Mouse (Mus musculus): ENCODE measurements around the gene Ces2f. TPM values are rescaled to one million over a fixed set of nuclear protein-coding genes. Genes with fewer than 3 reads are reported as not detected.
"Not testable (repeated sequence)": the region's sequence is repeated elsewhere in the genome, so short reads cannot be mapped to it uniquely, and the experiment has no call there.

Gene Ces2f
- 0.15 and 0.16 TPM in 2 replicates for polyA plus RNA-seq (2011; ENCODE audit: insufficient read depth, insufficient read length, low read depth, missing spikeins)

DNA sequence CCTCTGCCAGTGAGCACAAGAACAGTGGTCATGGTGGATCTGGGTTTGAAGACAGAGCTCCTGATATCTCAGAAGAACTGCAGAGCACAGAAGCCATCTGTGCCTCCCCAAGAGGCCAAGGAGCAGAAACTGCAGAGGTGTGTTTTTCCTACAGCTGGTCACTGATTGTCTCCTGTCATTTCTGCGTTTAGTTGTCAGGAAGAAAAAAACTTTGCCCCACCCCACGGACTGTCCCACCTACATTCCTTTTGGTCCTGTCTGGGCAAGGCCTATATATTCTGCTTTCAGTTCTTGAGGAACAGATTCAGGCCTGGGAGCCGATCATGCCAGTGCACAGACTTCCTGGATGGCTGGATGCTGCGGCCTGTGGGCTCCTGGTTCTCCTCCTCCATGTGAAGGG, at the start of gene Ces2f:
Gene Ces2f, plus strand, starts transcription at position 301 of the 400 bp plus-strand sequence.
- Histone ChIP-seq H3K27me3 (ENCODE audit: control insufficient read depth, insufficient read depth, low read length, poor library complexity, severe bottlenecking) (no peaks in the 10 kb centered on the region; the same call in 1 of the 2 replicates), H3K9ac (ENCODE audit: low read depth, poor library complexity, severe bottlenecking) (no peak within 1 kb of the TSS), H3K27ac (ENCODE audit: insufficient read depth, low read length) (no peak within 1 kb of the TSS), H3K36me3 (ENCODE audit: control insufficient read depth, insufficient read depth, low read length, poor library complexity, severe bottlenecking) (no peaks in the 10 kb centered on the region), H3K4me3 (ENCODE audit: low read depth, low read length) (no peak within 1 kb of the TSS), H3K9me3 (replicated peaks; ENCODE audit: control insufficient read depth, insufficient read depth, low read length, poor library complexity, severe bottlenecking) (no peaks in the 10 kb centered on the region), H3K4me1 (ENCODE audit: control insufficient read depth, insufficient read depth, low read length) (no peaks in the 10 kb centered on the region)
- TF ChIP-seq EP300 (IDR thresholded peaks at IDR 0.05; ENCODE audit: insufficient read depth, low read depth, low read length) (no peak), CTCF (IDR thresholded peaks at IDR 0.05; ENCODE audit: low read depth, low read length) (no peak), POLR2A (IDR thresholded peaks at IDR 0.05; ENCODE audit: insufficient read depth, low read length) (no peak)

DNA sequence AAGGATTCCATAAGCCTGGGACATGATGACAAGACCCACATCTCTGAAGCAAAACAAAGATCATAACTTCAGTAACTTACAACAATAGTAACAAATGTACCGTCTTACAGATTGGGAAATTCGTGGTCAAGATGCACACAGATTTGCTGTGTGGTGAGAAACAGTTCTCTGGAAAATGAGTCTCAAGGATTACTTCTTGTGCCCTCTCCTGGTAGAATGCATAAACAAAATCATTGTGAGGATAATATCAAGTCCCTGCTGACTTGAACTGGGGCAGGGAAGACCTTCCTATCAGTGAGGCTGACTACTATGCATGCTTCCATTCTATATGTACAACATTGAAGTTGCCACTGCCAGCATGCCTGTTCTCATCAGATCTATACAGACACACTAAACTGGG, 45.4 kb upstream of the Ces2f start:
- Histone ChIP-seq H3K4me1 (ENCODE audit: control insufficient read depth, insufficient read depth, low read length) (no peaks in the 10 kb centered on the region), H3K9me3 (replicated peaks; ENCODE audit: control insufficient read depth, insufficient read depth, low read length, poor library complexity, severe bottlenecking) (no peaks in the 10 kb centered on the region), H3K36me3 (ENCODE audit: control insufficient read depth, insufficient read depth, low read length, poor library complexity, severe bottlenecking) (no peaks in the 10 kb centered on the region), H3K27me3 (ENCODE audit: control insufficient read depth, insufficient read depth, low read length, poor library complexity, severe bottlenecking) (no peaks in the 10 kb centered on the region; the same call in 1 of the 2 replicates), H3K9ac (ENCODE audit: low read depth, poor library complexity, severe bottlenecking) (no peak overlapping the region), H3K27ac (ENCODE audit: insufficient read depth, low read length) (no peak overlapping the region), H3K4me3 (ENCODE audit: low read depth, low read length) (no peak overlapping the region)
- TF ChIP-seq EP300 (IDR thresholded peaks at IDR 0.05; ENCODE audit: insufficient read depth, low read depth, low read length) (no peak), CTCF (IDR thresholded peaks at IDR 0.05; ENCODE audit: low read depth, low read length) (no peak), POLR2A (IDR thresholded peaks at IDR 0.05; ENCODE audit: insufficient read depth, low read length) (no peak)

DNA sequence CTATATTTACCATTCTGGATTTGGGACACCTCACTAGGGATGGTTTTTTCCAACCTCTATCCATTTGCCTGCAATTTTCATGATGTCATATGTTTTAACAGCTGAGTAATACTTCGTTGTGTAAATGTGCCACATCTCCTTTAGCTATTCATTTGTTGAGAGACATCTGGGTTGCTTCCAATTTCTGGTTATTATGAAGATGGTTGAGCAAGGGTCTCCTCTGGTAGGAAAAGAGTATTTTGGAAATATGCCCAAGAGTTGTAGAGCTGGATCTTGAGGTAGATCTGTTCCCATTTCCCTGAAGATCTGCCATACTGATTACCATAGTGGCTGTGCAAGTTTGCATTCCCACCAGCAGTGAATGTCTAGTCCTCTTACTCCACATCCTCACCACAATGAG, 40.0 kb upstream of the Ces2f start:
- Histone ChIP-seq H3K27me3 (ENCODE audit: control insufficient read depth, insufficient read depth, low read length, poor library complexity, severe bottlenecking) (no peaks in the 10 kb centered on the region), H3K9me3 (replicated peaks; ENCODE audit: control insufficient read depth, insufficient read depth, low read length, poor library complexity, severe bottlenecking) (no peaks in the 10 kb centered on the region; the same call in 1 of the 2 replicates), H3K9ac (ENCODE audit: low read depth, poor library complexity, severe bottlenecking) (no peak overlapping the region), H3K4me3 (ENCODE audit: low read depth, low read length) (no peak overlapping the region), H3K4me1 (ENCODE audit: control insufficient read depth, insufficient read depth, low read length) (no peaks in the 10 kb centered on the region), H3K36me3 (ENCODE audit: control insufficient read depth, insufficient read depth, low read length, poor library complexity, severe bottlenecking) (no peaks in the 10 kb centered on the region), H3K27ac (ENCODE audit: insufficient read depth, low read length) (no peak overlapping the region)
- TF ChIP-seq POLR2A (IDR thresholded peaks at IDR 0.05; ENCODE audit: insufficient read depth, low read length) (no peak), CTCF (IDR thresholded peaks at IDR 0.05; ENCODE audit: low read depth, low read length) (no peak), EP300 (IDR thresholded peaks at IDR 0.05; ENCODE audit: insufficient read depth, low read depth, low read length) (no peak)

DNA sequence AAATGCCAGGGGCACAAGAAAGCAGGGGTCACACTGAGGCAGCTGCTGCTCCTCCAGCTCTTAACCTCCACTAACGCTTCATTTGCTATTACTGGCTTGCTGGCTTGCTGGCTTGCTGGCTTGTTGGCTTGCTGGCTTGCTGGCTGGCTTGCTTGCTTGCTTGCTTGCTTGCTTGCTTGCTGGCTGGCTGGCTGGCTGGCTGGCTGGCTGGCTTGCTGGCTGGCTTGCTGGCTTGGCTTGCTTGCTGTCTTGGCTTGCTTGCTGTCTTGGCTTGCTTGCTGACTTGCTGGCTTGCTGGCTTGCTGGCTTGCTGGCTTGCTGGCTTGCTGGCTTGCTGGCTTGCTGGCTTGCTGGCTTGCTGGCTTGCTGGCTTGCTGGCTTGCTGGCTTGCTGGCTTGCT, 38.1 kb upstream of the Ces2f start:
- not testable (repeated sequence) for H3K36me3 ChIP-seq (ENCODE audit: control insufficient read depth, insufficient read depth, low read length, poor library complexity, severe bottlenecking); H3K27me3 ChIP-seq (ENCODE audit: control insufficient read depth, insufficient read depth, low read length, poor library complexity, severe bottlenecking); H3K4me3 ChIP-seq (ENCODE audit: low read depth, low read length); H3K9me3 ChIP-seq (replicated peaks; ENCODE audit: control insufficient read depth, insufficient read depth, low read length, poor library complexity, severe bottlenecking); H3K27ac ChIP-seq (ENCODE audit: insufficient read depth, low read length); H3K9ac ChIP-seq (ENCODE audit: low read depth, poor library complexity, severe bottlenecking); H3K4me1 ChIP-seq (ENCODE audit: control insufficient read depth, insufficient read depth, low read length)

DNA sequence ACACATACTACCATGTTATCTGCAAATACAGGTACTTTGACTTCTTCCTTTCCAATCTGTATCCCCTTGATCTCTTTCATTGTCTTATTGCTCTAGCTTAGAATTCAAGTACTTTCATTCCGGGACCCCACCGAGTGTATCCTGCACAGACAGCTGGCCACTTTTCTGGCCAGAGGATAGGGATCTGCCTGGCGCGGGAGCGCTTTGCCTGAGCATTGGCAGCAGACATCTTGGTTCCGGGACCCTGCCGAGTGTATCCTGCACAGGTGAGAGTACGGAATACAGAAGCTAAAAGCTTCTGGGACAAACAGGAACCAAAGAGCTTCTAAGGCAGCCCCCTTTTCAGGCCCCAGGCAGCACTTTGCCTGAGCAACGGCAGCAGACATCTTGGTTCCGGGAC, 37.5 kb upstream of the Ces2f start:
- H3K27ac ChIP-seq (ENCODE audit: insufficient read depth, low read length); H3K4me3 ChIP-seq (ENCODE audit: low read depth, low read length); H3K36me3 ChIP-seq (ENCODE audit: control insufficient read depth, insufficient read depth, low read length, poor library complexity, severe bottlenecking); H3K4me1 ChIP-seq (ENCODE audit: control insufficient read depth, insufficient read depth, low read length); H3K9me3 ChIP-seq (replicated peaks; ENCODE audit: control insufficient read depth, insufficient read depth, low read length, poor library complexity, severe bottlenecking); H3K27me3 ChIP-seq (ENCODE audit: control insufficient read depth, insufficient read depth, low read length, poor library complexity, severe bottlenecking); H3K9ac ChIP-seq (ENCODE audit: low read depth, poor library complexity, severe bottlenecking): not testable (repeated sequence)

DNA sequence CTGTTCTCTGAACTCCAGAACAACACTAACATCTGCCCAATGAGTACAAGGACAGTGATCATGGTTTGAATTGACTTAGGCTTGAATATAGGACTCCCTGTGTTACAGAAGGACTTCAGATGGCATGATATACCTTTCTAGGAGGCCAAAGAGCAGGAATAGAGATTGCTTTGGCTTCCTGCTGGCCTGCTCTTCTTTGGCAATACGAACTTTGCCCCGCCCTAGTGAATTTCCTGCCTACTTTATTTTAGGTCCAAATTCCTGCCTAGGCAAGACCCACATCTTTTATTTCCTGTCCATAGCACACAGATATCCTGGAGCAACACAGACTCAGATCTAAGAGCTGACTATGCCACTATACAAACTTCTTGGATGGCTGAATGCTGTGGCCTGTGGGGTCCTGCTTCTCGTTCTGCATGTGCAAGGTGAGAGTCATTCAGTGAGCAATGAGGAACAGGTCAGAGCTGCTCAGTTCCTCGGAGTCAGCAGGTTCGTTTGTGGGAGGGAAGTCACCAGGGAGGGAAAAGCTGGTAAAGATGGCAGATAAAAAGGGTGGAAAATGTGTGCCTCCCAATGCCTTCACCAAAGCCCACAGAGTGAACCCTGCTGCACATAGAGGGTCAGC, 21.1 kb upstream of the Ces2f start, which contains the start of gene Ces2e:
Gene Ces2e, plus strand, starts transcription at position 289 of the 625 bp plus-strand sequence.
- Histone ChIP-seq H3K4me1 (ENCODE audit: control insufficient read depth, insufficient read depth, low read length) (no peaks in the 10 kb centered on the region), H3K36me3 (ENCODE audit: control insufficient read depth, insufficient read depth, low read length, poor library complexity, severe bottlenecking) (no peaks in the 10 kb centered on the region), H3K4me3 (ENCODE audit: low read depth, low read length) (no peak within 1 kb of the TSS), H3K27ac (ENCODE audit: insufficient read depth, low read length) (no peak within 1 kb of the TSS), H3K9ac (ENCODE audit: low read depth, poor library complexity, severe bottlenecking) (no peak within 1 kb of the TSS), H3K9me3 (replicated peaks; ENCODE audit: control insufficient read depth, insufficient read depth, low read length, poor library complexity, severe bottlenecking) (no peaks in the 10 kb centered on the region), H3K27me3 (ENCODE audit: control insufficient read depth, insufficient read depth, low read length, poor library complexity, severe bottlenecking) (no peaks in the 10 kb centered on the region)
- no peak for TF ChIP-seq POLR2A (IDR thresholded peaks at IDR 0.05; ENCODE audit: insufficient read depth, low read length)
- TF ChIP-seq EP300 (IDR thresholded peaks at IDR 0.05; ENCODE audit: insufficient read depth, low read depth, low read length) = no peak
- TF ChIP-seq CTCF (IDR thresholded peaks at IDR 0.05; ENCODE audit: low read depth, low read length) = no peak

All from ES-Bruce4 (cell line).